ENCODE assay signal across 9 mouse cellular contexts in genomic region chr5:122143543-122143942, GRCm38 (mm10). TPM values are rescaled to one million over a fixed set of nuclear protein-coding genes. Genes with fewer than 3 reads are reported as not detected.
DNase-seq lines count a peak whose midpoint lies in the region; ATAC-seq and TF ChIP-seq lines count a peak whose summit lies in the region.
"Had no signal": no experiment of that assay in that cellular context is flagged by ENCODE, and none has a peak within 500 bp of the region (broad histone marks: within the 10 kb centered on the region; RNA-seq: fewer than 3 reads in every experiment).

No protein-coding gene starts in this region.

- no peaks in the 10 kb centered on the region for H3K9me3 ChIP-seq in stomach, postnatal 0 days (ENCODE audit: control insufficient read depth, low read length)

- TF ChIP-seq EP300 in stomach, postnatal 0 days (optimal IDR thresholded peaks at IDR 0.05): no peak

- no peaks in the 10 kb centered on the region for H3K4me1 ChIP-seq in stomach, postnatal 0 days (replicated peaks; ENCODE audit: control insufficient read depth, insufficient read depth)

- H3K4me3 ChIP-seq in stomach, postnatal 0 days (ENCODE audit: low read depth, low read length): no peak overlapping the region

- no peaks in the 10 kb centered on the region for H3K36me3 ChIP-seq in stomach, postnatal 0 days (ENCODE audit: control insufficient read depth, insufficient read depth, low read length)

- H3K9ac ChIP-seq in stomach, postnatal 0 days (ENCODE audit: low read length): no peak overlapping the region

- H3K4me2 ChIP-seq in stomach, postnatal 0 days (replicated peaks; ENCODE audit: low read depth): no peak overlapping the region

- H3K27me3 ChIP-seq in stomach, postnatal 0 days (ENCODE audit: control insufficient read depth, insufficient read depth, low read length): no peaks in the 10 kb centered on the region

- no peak for TF ChIP-seq CTCF in stomach, postnatal 0 days (IDR thresholded peaks at IDR 0.05; ENCODE audit: low read depth)

- 80% methylated on average over 15 of the region's 15 CpGs for WGBS in stomach, postnatal 0 days

- DNase-seq in adrenal gland, postnatal 14 days: peak; percentile 27
- no peak for DNase-seq in adrenal gland, postnatal 4 days (ENCODE audit: low spot score in 2 of 2)
- DNase-seq in right cerebral cortex, adult 18-20 months: peak; percentile 74
- no peak for DNase-seq in right cerebral cortex, postnatal 4 days
- peak; percentile 78 for DNase-seq in heart, postnatal 4 days
- DNase-seq in right cerebral cortex, postnatal 10 days (ENCODE audit: low spot score in 2 of 2): peak; percentile 56 to 77
- no peak for DNase-seq in stomach, postnatal 0 days (ENCODE audit: low spot score)
- no peak for DNase-seq in ovary, postnatal 10 days (ENCODE audit: low spot score)
- DNase-seq: adrenal gland, postnatal 25 days had no signal

- no peak for ATAC-seq in stomach, postnatal 0 days (ENCODE audit: low FRiP score, low TSS enrichment)

- no peak overlapping the region for H3K27ac ChIP-seq in stomach, postnatal 0 days (replicated peaks)

RNA-seq across cellular contexts. Expression of gene Ccdc63, which starts 2.9 kb away (rescaled TPM):
- not detected in 2 replicates for total RNA-seq in adrenal gland, postnatal 14 days (2021)
- under 1 TPM; 0.20 to 0.28 TPM for total RNA-seq in adrenal gland, postnatal 4 days (2021)
- total RNA-seq in heart, postnatal 4 days (2021): under 1 TPM in 1 of 2 experiments, not detected in 1; 0.36 TPM
- polyA plus RNA-seq in stomach, postnatal 0 days (2015; fragmentation: Nextera tagmentation; extraction: Ambion mirVana): 0.07 TPM in 2 replicates
- total RNA-seq: adrenal gland, postnatal 25 days had no signal

RNA-seq across cellular contexts. Expression of gene Ppp1cc, which starts 14.5 kb away (rescaled TPM):
- 155 and 191 TPM in 2 replicates for total RNA-seq in adrenal gland, postnatal 14 days (2021)
- 100 to 1,000 TPM; 211 to 221 TPM for total RNA-seq in adrenal gland, postnatal 4 days (2021)
- total RNA-seq in heart, postnatal 4 days (2021): 100 to 1,000 TPM; 216 to 217 TPM
- polyA plus RNA-seq in stomach, postnatal 0 days (2015; fragmentation: Nextera tagmentation; extraction: Ambion mirVana): 104 and 112 TPM in 2 replicates

RNA-seq across cellular contexts. Expression of gene Myl2, which starts 42.8 kb away (rescaled TPM):
- total RNA-seq in adrenal gland, postnatal 14 days (2021): not detected in 2 replicates
- 10 to 100 TPM in 1 of 2 experiments, 1 to 10 TPM in 1; 4.8 to 30.3 TPM for total RNA-seq in adrenal gland, postnatal 4 days (2021)
- total RNA-seq in heart, postnatal 4 days (2021): over 10,000 TPM; 18,495 to 19,403 TPM
- 0.21 and 0.30 TPM in 2 replicates for polyA plus RNA-seq in stomach, postnatal 0 days (2015; fragmentation: Nextera tagmentation; extraction: Ambion mirVana)
- total RNA-seq: adrenal gland, postnatal 25 days had no signal

Comparison
In these comparisons a context has a peak if more than half of its experiments do, and no peak if none do; other contexts are left out.
1. DNase-seq: peak in adrenal gland, postnatal 14 days (single experiment), right cerebral cortex, adult 18-20 months (single experiment), heart, postnatal 4 days (single experiment) and right cerebral cortex, postnatal 10 days (2 of 2); none in adrenal gland, postnatal 4 days (0 of 2), right cerebral cortex, postnatal 4 days (single experiment), stomach, postnatal 0 days (single experiment) and ovary, postnatal 10 days (single experiment).
2. RNA of gene Myl2, which starts 42.8 kb away (total RNA-seq): 18,495 to 19,403 TPM in heart, postnatal 4 days; 4.8 to 30.3 TPM in adrenal gland, postnatal 4 days and not detected in adrenal gland, postnatal 14 days; every median in the first group is over 100 times any median in the second.